Mouse (Mus musculus): Measurements from ENCODE around the gene Ppip5k1. TPM values are rescaled to one million over a fixed set of nuclear protein-coding genes. Genes with fewer than 3 reads are reported as not detected.

The Ppip5k1 gene
- total and polyA plus RNA-seq, 3 experiments, result 44.3 to 93.6 (median 85.1) TPM

GRCm38 (mm10) chr2:121370921-121371320 lies 15.7 kb upstream of the Ppip5k1 start:
- DNase-seq, result no peak

DNA sequence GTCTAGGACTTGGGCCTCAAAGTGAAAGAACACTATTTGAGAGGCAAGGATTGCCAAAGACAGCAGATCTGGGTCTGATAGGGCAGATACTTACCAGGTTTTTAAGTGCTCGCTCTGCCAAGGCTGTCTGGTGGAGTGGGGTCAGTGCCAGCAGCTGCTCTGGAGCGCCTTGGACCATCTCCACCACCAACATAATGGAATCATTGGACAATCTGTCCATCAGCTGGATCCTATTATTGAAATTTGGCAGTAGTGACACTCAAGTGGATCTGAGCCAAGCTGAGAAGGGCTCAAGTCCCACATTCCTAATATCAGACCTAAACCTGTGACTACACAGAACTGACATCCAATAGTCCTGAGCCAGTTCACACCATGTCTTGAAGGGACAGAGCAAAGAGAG lies 13.6 kb upstream of the Ppip5k1 start:
- intact Hi-C loops (cut with DNase I), result no loop called here
- no peak for DNase-seq
- Histone ChIP-seq H3K9ac (ENCODE audit: low read depth, low read length) (no peak overlapping the region), H3K36me3 (ENCODE audit: control insufficient read depth, insufficient read depth, low read length) (no peaks in the 10 kb centered on the region), H3K27ac (no peak overlapping the region), H3K79me2 (replicated peaks; ENCODE audit: control insufficient read depth, insufficient read depth, low read length) (no peaks in the 10 kb centered on the region), H3K4me3 (no peak overlapping the region), H3K27me3 (ENCODE audit: control insufficient read depth, insufficient read depth, low read length) (no peaks in the 10 kb centered on the region), H3K4me1 (ENCODE audit: control insufficient read depth, insufficient read depth, low read length) (no peaks in the 10 kb centered on the region)
- TF ChIP-seq CTCF (IDR thresholded peaks at IDR 0.05) (no peak), POLR2A (IDR thresholded peaks at IDR 0.05; ENCODE audit: insufficient read depth, low read depth, low read length) (no peak), EP300 (IDR thresholded peaks at IDR 0.05; ENCODE audit: insufficient read depth, low read depth, low read length) (no peak)
- WGBS, result 43% methylated on average over 2 of the region's 2 CpGs

More at GRCm38 (mm10) chr2:121370921-121371320, 15.7 kb upstream of the Ppip5k1 start:
- no peak overlapping the region for H3K9ac ChIP-seq (ENCODE audit: low read depth, low read length)
- H3K36me3 ChIP-seq (ENCODE audit: control insufficient read depth, insufficient read depth, low read length), result no peaks in the 10 kb centered on the region
- intact Hi-C loops (cut with DNase I), result no loop called here
- no peaks in the 10 kb centered on the region for H3K4me1 ChIP-seq (ENCODE audit: control insufficient read depth, insufficient read depth, low read length)
- TF ChIP-seq POLR2A (IDR thresholded peaks at IDR 0.05; ENCODE audit: insufficient read depth, low read depth, low read length) (no peak), EP300 (IDR thresholded peaks at IDR 0.05; ENCODE audit: insufficient read depth, low read depth, low read length) (no peak), CTCF (IDR thresholded peaks at IDR 0.05) (no peak)
- H3K27ac ChIP-seq, result no peak overlapping the region
- H3K27me3 ChIP-seq (ENCODE audit: control insufficient read depth, insufficient read depth, low read length), result no peaks in the 10 kb centered on the region
- no peak overlapping the region for H3K4me3 ChIP-seq
- 85% methylated on average over 5 of the region's 5 CpGs for WGBS
- H3K79me2 ChIP-seq (replicated peaks; ENCODE audit: control insufficient read depth, insufficient read depth, low read length), result no peaks in the 10 kb centered on the region

DNA sequence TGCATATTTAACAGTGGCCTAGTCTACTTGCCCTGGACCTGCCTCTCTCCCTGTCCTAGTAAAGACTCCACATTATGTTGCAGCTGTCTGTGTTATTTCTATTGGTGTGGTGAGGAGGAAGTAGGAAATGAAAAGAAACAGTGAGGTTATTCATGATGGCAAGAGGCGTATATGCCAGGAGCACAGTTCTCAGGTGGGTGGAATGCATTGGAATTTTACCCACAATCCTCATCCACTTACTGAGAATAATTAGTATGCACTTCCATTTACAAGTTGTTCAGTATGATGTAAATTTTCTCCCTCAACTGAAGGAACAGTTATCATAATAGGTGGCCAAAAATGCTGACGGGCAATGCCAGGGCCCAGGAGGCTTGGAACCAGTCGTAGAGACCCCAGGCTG lies 8.5 kb upstream of the Ppip5k1 start:
- Histone ChIP-seq H3K4me1 (ENCODE audit: control insufficient read depth, insufficient read depth, low read length) (no peaks in the 10 kb centered on the region), H3K9ac (ENCODE audit: low read depth, low read length) (no peak overlapping the region), H3K27ac (no peak overlapping the region), H3K79me2 (replicated peaks; ENCODE audit: control insufficient read depth, insufficient read depth, low read length) (no peaks in the 10 kb centered on the region), H3K36me3 (ENCODE audit: control insufficient read depth, insufficient read depth, low read length) (no peaks in the 10 kb centered on the region), H3K4me3 (no peak overlapping the region), H3K27me3 (ENCODE audit: control insufficient read depth, insufficient read depth, low read length) (peaks cover 7% of the 10 kb centered on the region)
- no peak for TF ChIP-seq POLR2A (IDR thresholded peaks at IDR 0.05; ENCODE audit: insufficient read depth, low read depth, low read length)
- TF ChIP-seq EP300 (IDR thresholded peaks at IDR 0.05; ENCODE audit: insufficient read depth, low read depth, low read length), result no peak
- no peak for TF ChIP-seq CTCF (IDR thresholded peaks at IDR 0.05)
- DNase-seq, result no peak
- intact Hi-C loops (cut with DNase I), result no loop called here
- 78% methylated on average over 3 of the region's 3 CpGs for WGBS

- Histone ChIP-seq H3K79me2 (replicated peaks; ENCODE audit: control insufficient read depth, insufficient read depth, low read length) (no peaks in the 10 kb centered on the region), H3K27ac (no peak overlapping the region), H3K27me3 (ENCODE audit: control insufficient read depth, insufficient read depth, low read length) (peaks cover 10% of the 10 kb centered on the region), H3K9ac (ENCODE audit: low read depth, low read length) (no peak overlapping the region), H3K4me1 (ENCODE audit: control insufficient read depth, insufficient read depth, low read length) (no peaks in the 10 kb centered on the region), H3K4me3 (no peak overlapping the region), H3K36me3 (ENCODE audit: control insufficient read depth, insufficient read depth, low read length) (no peaks in the 10 kb centered on the region)
- intact Hi-C loops (cut with DNase I), result loop anchor here (5.0 kb wide), 2 partner anchors 87 to 172 kb away; partner anchors contain the start of gene Trp53bp1
- DNase-seq, result no peak
- TF ChIP-seq CTCF (IDR thresholded peaks at IDR 0.05), result no peak
- no peak for TF ChIP-seq EP300 (IDR thresholded peaks at IDR 0.05; ENCODE audit: insufficient read depth, low read depth, low read length)
- 57% methylated on average over 4 of the region's 4 CpGs for WGBS
These were observed 4.3 kb upstream of the Ppip5k1 start for GRCm38 (mm10) chr2:121359461-121359860.

- no peaks in the 10 kb centered on the region; the same call in none of the 2 replicates for H3K4me1 ChIP-seq (ENCODE audit: control insufficient read depth, insufficient read depth, low read length)
- intact Hi-C loops (cut with DNase I), result loop anchor here (5.0 kb wide), 2 partner anchors 86 to 171 kb away; partner anchors contain the start of gene Trp53bp1
- H3K27ac ChIP-seq, result no peak overlapping the region
- H3K79me2 ChIP-seq (replicated peaks; ENCODE audit: control insufficient read depth, insufficient read depth, low read length), result no peaks in the 10 kb centered on the region
- no peak overlapping the region for H3K4me3 ChIP-seq
- TF ChIP-seq POLR2A (IDR thresholded peaks at IDR 0.05; ENCODE audit: insufficient read depth, low read depth, low read length) (no peak), CTCF (IDR thresholded peaks at IDR 0.05) (no peak), EP300 (IDR thresholded peaks at IDR 0.05; ENCODE audit: insufficient read depth, low read depth, low read length) (no peak)
- peak; percentile 16 to 25 for DNase-seq
- WGBS, result 3% methylated on average over 16 of the region's 16 CpGs
- peaks cover 10% of the 10 kb centered on the region for H3K27me3 ChIP-seq (ENCODE audit: control insufficient read depth, insufficient read depth, low read length)
- no peaks in the 10 kb centered on the region for H3K36me3 ChIP-seq (ENCODE audit: control insufficient read depth, insufficient read depth, low read length)
- H3K9ac ChIP-seq (ENCODE audit: low read depth, low read length), result no peak overlapping the region
These were observed 3.2 kb upstream of the Ppip5k1 start for GRCm38 (mm10) chr2:121358381-121358780.

DNA sequence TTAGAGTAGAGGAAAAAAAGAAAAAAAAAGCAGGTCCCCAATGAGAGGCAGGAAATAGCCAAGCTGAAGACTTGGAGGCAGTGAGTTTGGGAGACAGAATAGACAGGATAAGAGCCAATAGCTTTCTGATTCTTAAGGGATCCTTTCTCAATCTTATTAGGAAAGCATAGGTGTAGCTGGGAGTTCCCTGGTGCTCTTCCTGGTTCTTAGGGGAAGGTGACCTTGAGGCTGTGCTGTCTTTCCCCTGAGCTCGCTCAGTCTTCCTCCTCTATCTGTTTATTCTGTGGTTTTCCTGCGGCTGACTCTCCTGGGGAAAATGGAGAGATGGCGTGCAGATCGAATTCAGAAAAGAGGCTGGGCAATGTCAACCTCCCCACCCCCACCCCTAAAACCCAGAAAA lies 2.8 kb upstream of the Ppip5k1 start:
- no peak overlapping the region for H3K27ac ChIP-seq

More for the DNA sequence above, 2.8 kb upstream of the Ppip5k1 start:
- intact Hi-C loops (cut with DNase I), result loop anchor here (5.0 kb wide), 2 partner anchors 86 to 171 kb away; partner anchors contain the start of gene Trp53bp1
- no peaks in the 10 kb centered on the region for H3K36me3 ChIP-seq (ENCODE audit: control insufficient read depth, insufficient read depth, low read length)
- 2% methylated on average over 4 of the region's 4 CpGs for WGBS
- H3K4me3 ChIP-seq, result no peak overlapping the region
- TF ChIP-seq POLR2A (IDR thresholded peaks at IDR 0.05; ENCODE audit: insufficient read depth, low read depth, low read length) (no peak), CTCF (IDR thresholded peaks at IDR 0.05) (no peak), EP300 (IDR thresholded peaks at IDR 0.05; ENCODE audit: insufficient read depth, low read depth, low read length) (no peak)
- no peaks in the 10 kb centered on the region; the same call in none of the 2 replicates for H3K4me1 ChIP-seq (ENCODE audit: control insufficient read depth, insufficient read depth, low read length)
- no peaks in the 10 kb centered on the region for H3K79me2 ChIP-seq (replicated peaks; ENCODE audit: control insufficient read depth, insufficient read depth, low read length)
- no peak overlapping the region for H3K9ac ChIP-seq (ENCODE audit: low read depth, low read length)
- peaks cover 10% of the 10 kb centered on the region for H3K27me3 ChIP-seq (ENCODE audit: control insufficient read depth, insufficient read depth, low read length)
- no peak for DNase-seq
